Mouse (Mus musculus): Measurements from ENCODE around the gene Sdr42e1. TPM values are rescaled to one million over a fixed set of nuclear protein-coding genes. Genes with fewer than 3 reads are reported as not detected.

Sdr42e1 gene
- polyA plus RNA-seq, 1 experiment: not detected

GRCm38 (mm10) chr8:117675171-117675570, 1.7 kb upstream of the Sdr42e1 start:
- no peak for TF ChIP-seq CTCF (IDR thresholded peaks at IDR 0.05; ENCODE audit: insufficient read depth, low read depth, low read length)
- no peak for TF ChIP-seq POLR2A (IDR thresholded peaks at IDR 0.05; ENCODE audit: insufficient read depth, low read depth, low read length)
- Histone ChIP-seq H3K4me1 (ENCODE audit: control insufficient read depth, insufficient read depth, low read length) (no peaks in the 10 kb centered on the region), H3K4me3 (ENCODE audit: insufficient read depth, low read depth, low read length) (no peak overlapping the region), H3K27ac (ENCODE audit: insufficient read depth, low read depth, low read length) (no peak overlapping the region)
- 81% methylated on average over 5 of the region's 5 CpGs for WGBS

- no peaks in the 10 kb centered on the region for H3K4me1 ChIP-seq (ENCODE audit: control insufficient read depth, insufficient read depth, low read length)
- TF ChIP-seq CTCF (IDR thresholded peaks at IDR 0.05; ENCODE audit: insufficient read depth, low read depth, low read length): no peak
- no peak for TF ChIP-seq POLR2A (IDR thresholded peaks at IDR 0.05; ENCODE audit: insufficient read depth, low read depth, low read length)
- no peak overlapping the region for H3K27ac ChIP-seq (ENCODE audit: insufficient read depth, low read depth, low read length)
- no peak overlapping the region for H3K4me3 ChIP-seq (ENCODE audit: insufficient read depth, low read depth, low read length)
- 84% methylated on average over 3 of the region's 3 CpGs for WGBS
These were observed 931 bp downstream of the Sdr42e1 start for GRCm38 (mm10) chr8:117672558-117672957.

GRCm38 (mm10) chr8:117670461-117670860, 3.0 kb downstream of the Sdr42e1 start:
- TF ChIP-seq CTCF (IDR thresholded peaks at IDR 0.05; ENCODE audit: insufficient read depth, low read depth, low read length) (no peak), POLR2A (IDR thresholded peaks at IDR 0.05; ENCODE audit: insufficient read depth, low read depth, low read length) (no peak)
- no peak overlapping the region for H3K27ac ChIP-seq (ENCODE audit: insufficient read depth, low read depth, low read length)
- H3K4me1 ChIP-seq (ENCODE audit: control insufficient read depth, insufficient read depth, low read length): no peaks in the 10 kb centered on the region
- no peak overlapping the region for H3K4me3 ChIP-seq (ENCODE audit: insufficient read depth, low read depth, low read length)
- WGBS: 52% methylated on average over 11 of the region's 11 CpGs

GRCm38 (mm10) chr8:117667349-117668124, 6.0 kb downstream of the Sdr42e1 start:
- 88% methylated on average over 13 of the region's 13 CpGs for WGBS
- H3K4me3 ChIP-seq (ENCODE audit: insufficient read depth, low read depth, low read length): no peak overlapping the region
- no peaks in the 10 kb centered on the region for H3K4me1 ChIP-seq (ENCODE audit: control insufficient read depth, insufficient read depth, low read length)
- H3K27ac ChIP-seq (ENCODE audit: insufficient read depth, low read depth, low read length): no peak overlapping the region
- TF ChIP-seq CTCF (IDR thresholded peaks at IDR 0.05; ENCODE audit: insufficient read depth, low read depth, low read length) (no peak), POLR2A (IDR thresholded peaks at IDR 0.05; ENCODE audit: insufficient read depth, low read depth, low read length) (no peak)

- 24% methylated on average over 11 of the region's 11 CpGs for WGBS
- peaks cover 3% of the 10 kb centered on the region for H3K4me1 ChIP-seq (ENCODE audit: control insufficient read depth, insufficient read depth, low read length)
- H3K27ac ChIP-seq (ENCODE audit: insufficient read depth, low read depth, low read length): no peak overlapping the region
- no peak overlapping the region for H3K4me3 ChIP-seq (ENCODE audit: insufficient read depth, low read depth, low read length)
- TF ChIP-seq POLR2A (IDR thresholded peaks at IDR 0.05; ENCODE audit: insufficient read depth, low read depth, low read length): no peak
- no peak for TF ChIP-seq CTCF (IDR thresholded peaks at IDR 0.05; ENCODE audit: insufficient read depth, low read depth, low read length)
These were observed 13.0 kb downstream of the Sdr42e1 start for GRCm38 (mm10) chr8:117660358-117661031.

GRCm38 (mm10) chr8:117658990-117659389, 14.5 kb downstream of the Sdr42e1 start:
- WGBS: 86% methylated on average over 7 of the region's 7 CpGs
- Histone ChIP-seq H3K27ac (ENCODE audit: insufficient read depth, low read depth, low read length) (no peak overlapping the region), H3K4me3 (ENCODE audit: insufficient read depth, low read depth, low read length) (no peak overlapping the region), H3K4me1 (ENCODE audit: control insufficient read depth, insufficient read depth, low read length) (peaks cover 3% of the 10 kb centered on the region)
- TF ChIP-seq POLR2A (IDR thresholded peaks at IDR 0.05; ENCODE audit: insufficient read depth, low read depth, low read length): no peak
- no peak for TF ChIP-seq CTCF (IDR thresholded peaks at IDR 0.05; ENCODE audit: insufficient read depth, low read depth, low read length)

- WGBS: 96% methylated on average over 1 of the region's 1 CpGs
- no peak overlapping the region for H3K4me3 ChIP-seq (ENCODE audit: insufficient read depth, low read depth, low read length)
- no peak overlapping the region for H3K27ac ChIP-seq (ENCODE audit: insufficient read depth, low read depth, low read length)
- no peaks in the 10 kb centered on the region for H3K4me1 ChIP-seq (ENCODE audit: control insufficient read depth, insufficient read depth, low read length)
- TF ChIP-seq POLR2A (IDR thresholded peaks at IDR 0.05; ENCODE audit: insufficient read depth, low read depth, low read length) (no peak), CTCF (IDR thresholded peaks at IDR 0.05; ENCODE audit: insufficient read depth, low read depth, low read length) (no peak)
These were observed 21.2 kb downstream of the Sdr42e1 start for GRCm38 (mm10) chr8:117652318-117652717.

- Histone ChIP-seq H3K4me3 (ENCODE audit: insufficient read depth, low read depth, low read length) (no peak overlapping the region), H3K4me1 (ENCODE audit: control insufficient read depth, insufficient read depth, low read length) (no peaks in the 10 kb centered on the region), H3K27ac (ENCODE audit: insufficient read depth, low read depth, low read length) (no peak overlapping the region)
- 76% methylated on average over 5 of the region's 5 CpGs for WGBS
- TF ChIP-seq POLR2A (IDR thresholded peaks at IDR 0.05; ENCODE audit: insufficient read depth, low read depth, low read length) (no peak), CTCF (IDR thresholded peaks at IDR 0.05; ENCODE audit: insufficient read depth, low read depth, low read length) (no peak)
These were observed 27.0 kb downstream of the Sdr42e1 start for GRCm38 (mm10) chr8:117646440-117646839.

GRCm38 (mm10) chr8:117646020-117646419, 27.5 kb downstream of the Sdr42e1 start:
- no peak for TF ChIP-seq POLR2A (IDR thresholded peaks at IDR 0.05; ENCODE audit: insufficient read depth, low read depth, low read length)
- TF ChIP-seq CTCF (IDR thresholded peaks at IDR 0.05; ENCODE audit: insufficient read depth, low read depth, low read length): no peak
- no peaks in the 10 kb centered on the region for H3K4me1 ChIP-seq (ENCODE audit: control insufficient read depth, insufficient read depth, low read length)
- WGBS: 59% methylated on average over 2 of the region's 2 CpGs
- H3K27ac ChIP-seq (ENCODE audit: insufficient read depth, low read depth, low read length): no peak overlapping the region
- no peak overlapping the region for H3K4me3 ChIP-seq (ENCODE audit: insufficient read depth, low read depth, low read length)

Measured in olfactory bulb, adult 2 months (tissue).